Mouse (Mus musculus): Measurements from ENCODE around the gene Hexim1. TPM values are rescaled to one million over a fixed set of nuclear protein-coding genes. Genes with fewer than 3 reads are reported as not detected.
A peak's percentile ranks its signal among the peaks of the same experiment; 100 is the strongest.

The Hexim1 gene
- polyA plus RNA-seq, 1 experiment from 2014 or later: 5.3 TPM

- H3K36me3 ChIP-seq (replicated peaks; ENCODE audit: control insufficient read depth, insufficient read depth): peaks cover 9% of the 10 kb centered on the region; the same call in 1 of the 2 replicates
- H3K4me1 ChIP-seq (replicated peaks; ENCODE audit: control insufficient read depth, insufficient read depth, low read length): no peaks in the 10 kb centered on the region
- no peak overlapping the region for H3K27ac ChIP-seq
- H3K9ac ChIP-seq: no peak overlapping the region
- ATAC-seq (ENCODE audit: low FRiP score): no peak
- no peak for DNase-seq (ENCODE audit: low spot score)
- 26% methylated on average over 10 of the region's 10 CpGs for WGBS
- no peaks in the 10 kb centered on the region for H3K9me3 ChIP-seq (ENCODE audit: control insufficient read depth, low read length)
- peaks cover 10% of the 10 kb centered on the region for H3K27me3 ChIP-seq (ENCODE audit: control insufficient read depth, insufficient read depth, low read length)
- no peak overlapping the region for H3K4me2 ChIP-seq (replicated peaks)
- no peak overlapping the region for H3K4me3 ChIP-seq (replicated peaks; ENCODE audit: low read length)
These were observed 41.2 kb upstream of the Hexim1 start for GRCm38 (mm10) chr11:103074796-103075323.

GRCm38 (mm10) chr11:103076010-103076409 is 40.0 kb upstream of the Hexim1 start:
- H3K4me1 ChIP-seq (replicated peaks; ENCODE audit: control insufficient read depth, insufficient read depth, low read length): peaks cover 6% of the 10 kb centered on the region
- H3K9ac ChIP-seq: no peak overlapping the region
- no peak overlapping the region for H3K4me3 ChIP-seq (replicated peaks; ENCODE audit: low read length)
- H3K9me3 ChIP-seq (ENCODE audit: control insufficient read depth, low read length): no peaks in the 10 kb centered on the region
- no peak for ATAC-seq (ENCODE audit: low FRiP score)
- no peaks in the 10 kb centered on the region for H3K36me3 ChIP-seq (replicated peaks; ENCODE audit: control insufficient read depth, insufficient read depth)
- H3K27me3 ChIP-seq (ENCODE audit: control insufficient read depth, insufficient read depth, low read length): peaks cover 21% of the 10 kb centered on the region
- H3K27ac ChIP-seq: no peak overlapping the region
- no peak for DNase-seq (ENCODE audit: low spot score)
- WGBS: 93% methylated on average over 7 of the region's 7 CpGs
- H3K4me2 ChIP-seq (replicated peaks): no peak overlapping the region

GRCm38 (mm10) chr11:103076581-103076980 is 39.5 kb upstream of the Hexim1 start:
- no peak overlapping the region for H3K27ac ChIP-seq

GRCm38 (mm10) chr11:103078131-103078530 is 37.9 kb upstream of the Hexim1 start:
- H3K4me3 ChIP-seq (replicated peaks; ENCODE audit: low read length): no peak overlapping the region
- H3K36me3 ChIP-seq (replicated peaks; ENCODE audit: control insufficient read depth, insufficient read depth): no peaks in the 10 kb centered on the region
- no peak overlapping the region for H3K27ac ChIP-seq
- 80% methylated on average over 11 of the region's 11 CpGs for WGBS
- no peak overlapping the region for H3K9ac ChIP-seq
- DNase-seq (ENCODE audit: low spot score) (no peak), ATAC-seq (ENCODE audit: low FRiP score) (no peak)
- H3K4me1 ChIP-seq (replicated peaks; ENCODE audit: control insufficient read depth, insufficient read depth, low read length): peaks cover 6% of the 10 kb centered on the region
- H3K9me3 ChIP-seq (ENCODE audit: control insufficient read depth, low read length): no peaks in the 10 kb centered on the region
- H3K4me2 ChIP-seq (replicated peaks): no peak overlapping the region
- H3K27me3 ChIP-seq (ENCODE audit: control insufficient read depth, insufficient read depth, low read length): peaks cover 35% of the 10 kb centered on the region

More at GRCm38 (mm10) chr11:103076581-103076980, 39.5 kb upstream of the Hexim1 start:
- DNase-seq (ENCODE audit: low spot score) (no peak), ATAC-seq (ENCODE audit: low FRiP score) (no peak)
- Histone ChIP-seq H3K4me2 (replicated peaks) (no peak overlapping the region), H3K4me3 (replicated peaks; ENCODE audit: low read length) (no peak overlapping the region), H3K4me1 (replicated peaks; ENCODE audit: control insufficient read depth, insufficient read depth, low read length) (peaks cover 6% of the 10 kb centered on the region), H3K9ac (no peak overlapping the region), H3K27me3 (ENCODE audit: control insufficient read depth, insufficient read depth, low read length) (peaks cover 27% of the 10 kb centered on the region), H3K9me3 (ENCODE audit: control insufficient read depth, low read length) (no peaks in the 10 kb centered on the region), H3K36me3 (replicated peaks; ENCODE audit: control insufficient read depth, insufficient read depth) (no peaks in the 10 kb centered on the region)
- 84% methylated on average over 8 of the region's 8 CpGs for WGBS

- H3K27me3 ChIP-seq (ENCODE audit: control insufficient read depth, insufficient read depth, low read length): peaks cover 35% of the 10 kb centered on the region
- H3K9me3 ChIP-seq (ENCODE audit: control insufficient read depth, low read length): no peaks in the 10 kb centered on the region
- DNase-seq (ENCODE audit: low spot score) (peak; percentile 28), ATAC-seq (ENCODE audit: low FRiP score) (peak; percentile 51; the same call in 1 of the 2 replicates)
- WGBS: under 1% methylated on average over 42 of the region's 43 CpGs
- H3K4me1 ChIP-seq (replicated peaks; ENCODE audit: control insufficient read depth, insufficient read depth, low read length): peaks cover 6% of the 10 kb centered on the region
- H3K36me3 ChIP-seq (replicated peaks; ENCODE audit: control insufficient read depth, insufficient read depth): no peaks in the 10 kb centered on the region
- H3K4me2 ChIP-seq (replicated peaks): peak overlapping the region; percentile 46
- peak overlapping the region; percentile 51 for H3K9ac ChIP-seq
- peak overlapping the region; percentile 24 for H3K4me3 ChIP-seq (replicated peaks; ENCODE audit: low read length)
- H3K27ac ChIP-seq: no peak overlapping the region
These were observed 35.5 kb upstream of the Hexim1 start for GRCm38 (mm10) chr11:103080323-103081091.

GRCm38 (mm10) chr11:103081631-103082030 is 34.4 kb upstream of the Hexim1 start:
- no peaks in the 10 kb centered on the region for H3K9me3 ChIP-seq (ENCODE audit: control insufficient read depth, low read length)
- H3K4me1 ChIP-seq (replicated peaks; ENCODE audit: control insufficient read depth, insufficient read depth, low read length): peaks cover 6% of the 10 kb centered on the region
- peaks cover 35% of the 10 kb centered on the region for H3K27me3 ChIP-seq (ENCODE audit: control insufficient read depth, insufficient read depth, low read length)
- no peak overlapping the region for H3K4me2 ChIP-seq (replicated peaks)
- DNase-seq (ENCODE audit: low spot score) (no peak), ATAC-seq (ENCODE audit: low FRiP score) (no peak)
- H3K9ac ChIP-seq: no peak overlapping the region
- no peaks in the 10 kb centered on the region for H3K36me3 ChIP-seq (replicated peaks; ENCODE audit: control insufficient read depth, insufficient read depth)
- no peak overlapping the region for H3K27ac ChIP-seq
- H3K4me3 ChIP-seq (replicated peaks; ENCODE audit: low read length): no peak overlapping the region
- 54% methylated on average over 6 of the region's 6 CpGs for WGBS

GRCm38 (mm10) chr11:103093306-103093705 is 22.7 kb upstream of the Hexim1 start:
- H3K36me3 ChIP-seq (replicated peaks; ENCODE audit: control insufficient read depth, insufficient read depth): no peaks in the 10 kb centered on the region
- no peak overlapping the region for H3K4me3 ChIP-seq (replicated peaks; ENCODE audit: low read length)
- H3K27me3 ChIP-seq (ENCODE audit: control insufficient read depth, insufficient read depth, low read length): peaks cover 10% of the 10 kb centered on the region; the same call in 1 of the 2 replicates
- no peak overlapping the region for H3K4me2 ChIP-seq (replicated peaks)
- H3K9ac ChIP-seq: no peak overlapping the region
- no peak for DNase-seq (ENCODE audit: low spot score)
- ATAC-seq (ENCODE audit: low FRiP score): no peak
- WGBS: 92% methylated on average over 7 of the region's 7 CpGs
- H3K9me3 ChIP-seq (ENCODE audit: control insufficient read depth, low read length): no peaks in the 10 kb centered on the region
- no peaks in the 10 kb centered on the region for H3K4me1 ChIP-seq (replicated peaks; ENCODE audit: control insufficient read depth, insufficient read depth, low read length)
- H3K27ac ChIP-seq: no peak overlapping the region

GRCm38 (mm10) chr11:103093862-103094833 is 21.9 kb upstream of the Hexim1 start:
- ATAC-seq (ENCODE audit: low FRiP score) (no peak), DNase-seq (ENCODE audit: low spot score) (no peak)
- Histone ChIP-seq H3K36me3 (replicated peaks; ENCODE audit: control insufficient read depth, insufficient read depth) (no peaks in the 10 kb centered on the region), H3K4me1 (replicated peaks; ENCODE audit: control insufficient read depth, insufficient read depth, low read length) (no peaks in the 10 kb centered on the region), H3K4me3 (replicated peaks; ENCODE audit: low read length) (no peak overlapping the region), H3K9me3 (ENCODE audit: control insufficient read depth, low read length) (no peaks in the 10 kb centered on the region), H3K4me2 (replicated peaks) (no peak overlapping the region), H3K9ac (no peak overlapping the region), H3K27me3 (ENCODE audit: control insufficient read depth, insufficient read depth, low read length) (peaks cover 10% of the 10 kb centered on the region; the same call in 1 of the 2 replicates), H3K27ac (no peak overlapping the region)
- 75% methylated on average over 20 of the region's 20 CpGs for WGBS
